Mouse (Mus musculus) testis, adult 2 months (tissue): ENCODE measurements at regions not wholly inside any gene's neighbourhood (a gene's known extent, or its start where the extent isn't known, plus 50 kb on each side); places are given as distances from the start of the nearest gene placed in this dataset.

Experiments used
- CTCF ChIP-seq: fragments of 200-500 bp; IDR thresholded peaks from 2 replicates; pipeline ENCODE4 v1.5.1; 2012; ENCODE audit warnings: low read depth, mild to moderate bottlenecking, inconsistent platforms, low read length, moderate library complexity; ENCODE audit not compliant: control insufficient read depth, insufficient read depth, insufficient replicate concordance
- POLR2A ChIP-seq: fragments of 200-500 bp; IDR thresholded peaks from 2 replicates; pipeline ENCODE4 v1.6.1; 2012; ENCODE audit warnings: low read depth, mild to moderate bottlenecking, inconsistent platforms, low read length, moderate library complexity; ENCODE audit not compliant: control insufficient read depth

GRCm38 (mm10) chr7:71043128-71043527 is 308.2 kb downstream of the Gm10295 start:
- no peak for TF ChIP-seq CTCF
- no peak for TF ChIP-seq POLR2A
